Mouse (Mus musculus): ENCODE results near the gene Hmga1.

DNA sequence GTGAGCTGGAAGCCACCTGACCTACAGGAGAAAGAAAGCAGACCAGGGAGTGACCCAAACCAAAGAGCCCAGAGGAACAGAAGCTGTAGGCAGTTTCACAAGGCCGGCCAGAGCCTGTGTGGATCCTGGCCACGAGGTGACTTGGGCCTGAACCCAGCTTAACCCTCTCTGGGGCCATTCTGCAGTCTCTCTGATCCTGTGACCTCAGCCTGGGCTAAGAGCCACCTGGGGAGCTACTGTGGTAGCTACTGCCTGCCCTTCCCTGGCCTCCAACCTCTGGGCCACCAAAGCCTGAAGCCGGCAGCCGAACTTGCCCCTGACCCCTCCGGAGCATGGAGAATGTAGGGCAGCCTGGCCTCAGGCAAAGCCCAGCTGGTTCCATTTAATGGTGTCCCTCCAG, 27.5 kb upstream of the Hmga1 start:
- TF ChIP-seq CTCF (IDR thresholded peaks at IDR 0.05; ENCODE audit: low read depth, low read length) = no peak
- TF ChIP-seq POLR2AphosphoS5 (IDR thresholded peaks at IDR 0.05; ENCODE audit: insufficient replicate concordance, low read depth, low read length) = no peak
- TF ChIP-seq GATA1 (IDR thresholded peaks at IDR 0.05; ENCODE audit: borderline replicate concordance, low read length) = no peak
- no peak for TF ChIP-seq TAL1 (conservative IDR thresholded peaks at IDR 0.05; ENCODE audit: low read depth, low read length)
